Mouse (Mus musculus): ENCODE results near the gene Gm16253.

GRCm38 (mm10) chr3:96594851-96595250, 18.1 kb downstream of the Gm16253 start:
- TF ChIP-seq CTCF (IDR thresholded peaks at IDR 0.05; ENCODE audit: low read depth, low read length) (no peak), POLR2A (IDR thresholded peaks at IDR 0.05; ENCODE audit: borderline replicate concordance, low read depth, low read length) (no peak)

All from bone marrow macrophage, adult 2 months (primary cell).